30 mouse cellular contexts compared by ENCODE assay signal in the genomic region with DNA sequence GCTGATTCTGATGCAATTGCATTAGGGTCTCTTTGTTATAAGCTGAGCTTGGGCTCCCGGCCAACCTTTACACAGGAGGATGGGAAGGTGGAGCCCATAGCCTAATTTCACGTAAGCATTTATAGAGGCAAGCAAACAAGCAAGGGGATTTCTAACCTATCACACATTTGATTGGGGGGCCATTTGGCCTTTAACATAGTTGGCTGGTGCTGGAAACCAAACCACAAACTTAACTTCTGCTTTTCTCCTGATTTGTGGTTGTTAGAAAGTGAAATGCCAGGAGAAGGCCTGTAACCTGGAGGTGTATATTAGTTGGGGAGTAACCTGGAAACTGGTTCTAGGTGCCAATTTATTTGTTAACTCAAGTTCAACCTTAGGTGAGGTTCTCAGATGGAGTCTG. TPM values are rescaled to one million over a fixed set of nuclear protein-coding genes. Genes with fewer than 3 reads are reported as not detected.
DNase-seq lines count a peak whose midpoint lies in the region; ATAC-seq and TF ChIP-seq lines count a peak whose summit lies in the region.
"Had no signal": no experiment of that assay in that cellular context is flagged by ENCODE, and none has a peak within 500 bp of the region (broad histone marks: within the 10 kb centered on the region; RNA-seq: fewer than 3 reads in every experiment).

No protein-coding gene starts in this region.

- no peak overlapping the region for H3K27ac ChIP-seq in MEL (ENCODE audit: control insufficient read depth, low read depth, low read length)
- H3K27ac ChIP-seq in heart, embryonic 11.5 days (ENCODE audit: low read depth, low read length), result no peak overlapping the region
- H3K27ac ChIP-seq: embryonic facial prominence, embryonic 12.5 days; embryonic facial prominence, embryonic 15.5 days; heart, embryonic 15.5 days; hindbrain, embryonic 12.5 days; hindbrain, embryonic 15.5 days had no signal

- H3K36me3 ChIP-seq in MEL (ENCODE audit: control insufficient read depth in 1 of 2, insufficient read depth in 2 of 2, low read length in 2 of 2), result no peaks in the 10 kb centered on the region
- H3K36me3 ChIP-seq in heart, embryonic 11.5 days (ENCODE audit: control insufficient read depth, insufficient read depth, low read length), result no peaks in the 10 kb centered on the region
- H3K36me3 ChIP-seq: embryonic facial prominence, embryonic 12.5 days; embryonic facial prominence, embryonic 15.5 days; G1E; heart, embryonic 12.5 days; heart, embryonic 15.5 days; hindbrain, embryonic 12.5 days; hindbrain, embryonic 15.5 days had no signal

- no peak overlapping the region for H3K4me3 ChIP-seq in MEL (ENCODE audit: control insufficient read depth in 1 of 2, insufficient read depth in 1 of 2, low read depth in 2 of 2, low read length in 2 of 2)
- H3K4me3 ChIP-seq in lung, adult 2 months (replicated peaks; ENCODE audit: extremely low read depth, low read depth, low read length), result no peak overlapping the region
- H3K4me3 ChIP-seq in heart, embryonic 11.5 days (ENCODE audit: low read depth, low read length), result no peak overlapping the region
- H3K4me3 ChIP-seq: embryonic facial prominence, embryonic 12.5 days; embryonic facial prominence, embryonic 15.5 days; heart, embryonic 12.5 days; heart, embryonic 15.5 days; hindbrain, embryonic 12.5 days; hindbrain, embryonic 15.5 days had no signal

- peak; percentile 83 for ATAC-seq in common myeloid progenitor, adult 5-6 weeks (replicated peaks; ENCODE audit: low read depth, poor library complexity, severe bottlenecking)
- peak; percentile 70 for ATAC-seq in megakaryocyte progenitor cell, adult 5-6 weeks (replicated peaks; ENCODE audit: poor library complexity)
- no peak for ATAC-seq in heart, embryonic 11.5 days (replicated peaks; ENCODE audit: insufficient number of reproducible peaks, low FRiP score, low TSS enrichment)
- ATAC-seq: activated CD4-positive, CD25-positive, alpha-beta regulatory T cell, adult 4 months; forebrain, embryonic 14.5 days; forebrain, postnatal 0 days; intestine, postnatal 0 days had no signal

- no peak for TF ChIP-seq POLR2A in MEL (IDR thresholded peaks at IDR 0.05; ENCODE audit: control insufficient read depth in 1 of 2, insufficient read depth in 1 of 2, low read depth in 1 of 2, low read length in 2 of 2, poor library complexity in 1 of 2)
- TF ChIP-seq POLR2A in lung, adult 2 months (IDR thresholded peaks at IDR 0.05; ENCODE audit: borderline replicate concordance, extremely low read depth, low read depth, low read length), result no peak

- no peak for TF ChIP-seq RAD21 in MEL (IDR thresholded peaks at IDR 0.05; ENCODE audit: low read depth, low read length)

- H3K27me3 ChIP-seq in MEL (ENCODE audit: control insufficient read depth in 1 of 2, insufficient read depth in 2 of 2, low read length in 2 of 2), result peaks cover 2 to 3% of the 10 kb centered on the region in 2 experiments; a peak in 3 of 4 replicates
- no peaks in the 10 kb centered on the region for H3K27me3 ChIP-seq in heart, embryonic 11.5 days (ENCODE audit: control insufficient read depth, insufficient read depth, low read length)
- H3K27me3 ChIP-seq: embryonic facial prominence, embryonic 12.5 days; heart, embryonic 12.5 days; hindbrain, embryonic 12.5 days; hindbrain, embryonic 15.5 days had no signal

- no peaks in the 10 kb centered on the region for H3K9me3 ChIP-seq in MEL (replicated peaks; ENCODE audit: insufficient read depth, low read length)
- H3K9me3 ChIP-seq in heart, embryonic 11.5 days (replicated peaks; ENCODE audit: control insufficient read depth, low read length), result no peaks in the 10 kb centered on the region
- H3K9me3 ChIP-seq: embryonic facial prominence, embryonic 12.5 days; embryonic facial prominence, embryonic 15.5 days; G1E; heart, embryonic 12.5 days; heart, embryonic 15.5 days; hindbrain, embryonic 12.5 days; hindbrain, embryonic 15.5 days had no signal

- H3K9ac ChIP-seq in MEL (ENCODE audit: control insufficient read depth, low read depth, low read length, poor library complexity, severe bottlenecking), result no peak overlapping the region
- H3K9ac ChIP-seq in heart, embryonic 11.5 days (ENCODE audit: low read depth, low read length), result no peak overlapping the region
- H3K9ac ChIP-seq: embryonic facial prominence, embryonic 12.5 days; embryonic facial prominence, embryonic 15.5 days; forebrain, postnatal 0 days; heart, embryonic 12.5 days; heart, embryonic 15.5 days; hindbrain, embryonic 12.5 days; hindbrain, embryonic 15.5 days had no signal

- H3K4me1 ChIP-seq in MEL (ENCODE audit: control insufficient read depth in 1 of 2, insufficient read depth in 2 of 2, low read length in 2 of 2), result no peaks in the 10 kb centered on the region
- no peaks in the 10 kb centered on the region for H3K4me1 ChIP-seq in lung, adult 2 months (ENCODE audit: control insufficient read depth, insufficient read depth, low read length)
- no peaks in the 10 kb centered on the region for H3K4me1 ChIP-seq in heart, embryonic 11.5 days (ENCODE audit: control insufficient read depth, insufficient read depth, low read length)
- H3K4me1 ChIP-seq: embryonic facial prominence, embryonic 12.5 days; embryonic facial prominence, embryonic 15.5 days; heart, embryonic 12.5 days; heart, embryonic 15.5 days; hindbrain, embryonic 12.5 days; hindbrain, embryonic 15.5 days had no signal

- whole genome bisulfite sequencing in lung, adult 2 months, result 63% methylated on average over 2 of the region's 2 CpGs
- WGBS in heart, embryonic 11.5 days (ENCODE audit: insufficient replicate concordance), result 66% methylated on average over 2 of the region's 2 CpGs

- TF ChIP-seq CTCF in MEL (IDR thresholded peaks at IDR 0.05 in 2 of 3, conservative IDR thresholded peaks at IDR 0.05 in 1 of 3; ENCODE audit: control insufficient read depth in 1 of 3, insufficient read depth in 1 of 3, low read depth in 2 of 3, low read length in 3 of 3, poor library complexity in 1 of 3, severe bottlenecking in 1 of 3), result no peak
- no peak for TF ChIP-seq CTCF in lung, adult 2 months (IDR thresholded peaks at IDR 0.05; ENCODE audit: insufficient read depth, low read length)

- no peak for TF ChIP-seq EP300 in MEL (IDR thresholded peaks at IDR 0.05; ENCODE audit: low read depth in 1 of 2, low read length in 2 of 2)

- H3K4me2 ChIP-seq in heart, embryonic 11.5 days, result no peak overlapping the region
- H3K4me2 ChIP-seq: embryonic facial prominence, embryonic 12.5 days; embryonic facial prominence, embryonic 15.5 days; heart, embryonic 12.5 days; heart, embryonic 15.5 days; hindbrain, embryonic 12.5 days; hindbrain, embryonic 15.5 days had no signal

- DNase-seq in MEL (ENCODE audit: low read depth, low spot score), result peak; percentile 40
- DNase-seq in lung, adult 2 months, result no peak
- DNase-seq in heart, postnatal 4 days, result no peak
- DNase-seq: adrenal gland, adult 8-10 months; adrenal gland, postnatal 25 days; cerebellum, adult 18-20 months; cerebellum, adult 9-10 months; cerebellum, postnatal 25 days; forebrain, postnatal 0 days; gastrocnemius, postnatal 10 days; gastrocnemius, postnatal 36 days; heart, adult 11 months; heart, postnatal 10 days; heart, postnatal 36 days; kidney, adult 2 months had no signal

- no peaks in the 10 kb centered on the region for H3K79me2 ChIP-seq in MEL (ENCODE audit: control insufficient read depth, insufficient read depth, low read length, poor library complexity)

TF ChIP-seq in MEL, 35 proteins besides CTCF, POLR2A, EP300 and RAD21:
- TF ChIP-seq RCOR1 (IDR thresholded peaks at IDR 0.05; ENCODE audit: low read depth, low read length), result 0 out of 2 replicates have a peak, but pooled peaks have one; percentile 41
- TF ChIP-seq MYB (IDR thresholded peaks at IDR 0.05; ENCODE audit: low read depth, low read length), result no peak
- no peak for TF ChIP-seq ETS1 (IDR thresholded peaks at IDR 0.05; ENCODE audit: low read depth, low read length)

RNA-seq across cellular contexts. Expression of a gene that starts 21.2 kb away (rescaled TPM):
- total RNA-seq in MEL (2012; rRNA removed), result not detected in 2 replicates
- not detected for polyA plus RNA-seq in MEL (2012; ENCODE audit: insufficient read depth in 1 of 2, insufficient read length in 2 of 2, low read depth in 1 of 2, low replicate concordance in 2 of 2, missing spikeins in 1 of 2)
- not detected in 2 replicates for total RNA-seq in common myeloid progenitor, adult 5-6 weeks (2017)
- not detected in 2 replicates for total RNA-seq in megakaryocyte progenitor cell, adult 5-6 weeks (2015)
- 0.62 TPM in 1 of 2 replicates, not detected in the other for total RNA-seq in megakaryocyte progenitor cell, adult 5-6 weeks (2017)
- polyA plus RNA-seq in lung, adult 2 months (2012; rRNA removed), result not detected in 2 replicates
- not detected for total RNA-seq in heart, postnatal 4 days (2021)
- polyA plus RNA-seq in heart, embryonic 11.5 days (2014; fragmentation: Nextera tagmentation; extraction: Ambion mirVana), result not detected in 2 replicates
- total RNA-seq: gastrocnemius, adult 18-20 months; gastrocnemius, postnatal 36 days; heart, postnatal 10 days; heart, postnatal 36 days had no signal
- polyA plus RNA-seq: embryonic facial prominence, embryonic 12.5 days; embryonic facial prominence, embryonic 15.5 days; G1E; heart, embryonic 12.5 days; heart, embryonic 15.5 days; hindbrain, embryonic 12.5 days; intestine, embryonic 14.5 days; intestine, postnatal 0 days; kidney, adult 2 months had no signal
